Mouse (Mus musculus): ENCODE measurements around the gene Gtf2ird1. TPM values are rescaled to one million over a fixed set of nuclear protein-coding genes. Genes with fewer than 3 reads are reported as not detected.

The Gtf2ird1 gene
- total RNA-seq, 4 experiments from 2014 or later = 46.0 to 93.0 (median 63.1) TPM

- DNase-seq = no peak
These were observed 14.4 kb downstream of the Gtf2ird1 start for GRCm38 (mm10) chr5:134442066-134442465.

GRCm38 (mm10) chr5:134441105-134441504 is 15.4 kb downstream of the Gtf2ird1 start:
- DNase-seq = no peak

GRCm38 (mm10) chr5:134440098-134440497 is 16.4 kb downstream of the Gtf2ird1 start:
- DNase-seq = peak; percentile 87

- DNase-seq = no peak
These were observed 17.0 kb downstream of the Gtf2ird1 start for GRCm38 (mm10) chr5:134439481-134439880.

- no peak for DNase-seq
These were observed 17.7 kb downstream of the Gtf2ird1 start for GRCm38 (mm10) chr5:134438676-134439425.

GRCm38 (mm10) chr5:134437459-134437827 is 19.1 kb downstream of the Gtf2ird1 start:
- DNase-seq = peak; percentile 90

GRCm38 (mm10) chr5:134436782-134437458 is 19.6 kb downstream of the Gtf2ird1 start:
- no peak for DNase-seq

GRCm38 (mm10) chr5:134435836-134436331 is 20.6 kb downstream of the Gtf2ird1 start:
- peak; percentile 83 for DNase-seq

- no peak for DNase-seq
These were observed 23.4 kb downstream of the Gtf2ird1 start for GRCm38 (mm10) chr5:134433137-134433536.

- DNase-seq = no peak
These were observed 26.4 kb downstream of the Gtf2ird1 start for GRCm38 (mm10) chr5:134430087-134430486.

GRCm38 (mm10) chr5:134427664-134428063 is 28.9 kb downstream of the Gtf2ird1 start:
- DNase-seq = no peak

- DNase-seq = no peak
These were observed 30.9 kb downstream of the Gtf2ird1 start for GRCm38 (mm10) chr5:134425601-134426000.

- DNase-seq = no peak
These were observed 32.6 kb downstream of the Gtf2ird1 start for GRCm38 (mm10) chr5:134423930-134424329.

- DNase-seq = no peak
These were observed 33.1 kb downstream of the Gtf2ird1 start for GRCm38 (mm10) chr5:134423372-134423771.

GRCm38 (mm10) chr5:134422265-134422925 is 34.1 kb downstream of the Gtf2ird1 start:
- no peak for DNase-seq

- DNase-seq = peak; percentile 63
These were observed 35.5 kb downstream of the Gtf2ird1 start for GRCm38 (mm10) chr5:134421061-134421460.

GRCm38 (mm10) chr5:134419700-134420099 is 36.8 kb downstream of the Gtf2ird1 start:
- DNase-seq = no peak

GRCm38 (mm10) chr5:134418315-134419074 is 38.0 kb downstream of the Gtf2ird1 start:
- peak; percentile 80 for DNase-seq

- no peak for DNase-seq
These were observed 44.2 kb downstream of the Gtf2ird1 start for GRCm38 (mm10) chr5:134412341-134412740.

GRCm38 (mm10) chr5:134410307-134410836 is 46.1 kb downstream of the Gtf2ird1 start:
- DNase-seq = no peak

- no peak for DNase-seq
These were observed 46.8 kb downstream of the Gtf2ird1 start for GRCm38 (mm10) chr5:134409606-134410306.

Data from adrenal gland, adult 8-10 months (tissue).